Mouse (Mus musculus): ENCODE measurements around the gene Bcr. TPM values are rescaled to one million over a fixed set of nuclear protein-coding genes. Genes with fewer than 3 reads are reported as not detected.
A peak's percentile ranks its signal among the peaks of the same experiment; 100 is the strongest.

Gene Bcr
- polyA plus RNA-seq, 1 experiment from 2014 or later, result 11.2 TPM

- 0 out of 2 replicates have a peak, but pooled peaks have one; percentile 6 for ATAC-seq (ENCODE audit: low read depth)
These were observed 90.0 kb downstream of the Bcr start for GRCm38 (mm10) chr10:75150361-75150760.

DNA sequence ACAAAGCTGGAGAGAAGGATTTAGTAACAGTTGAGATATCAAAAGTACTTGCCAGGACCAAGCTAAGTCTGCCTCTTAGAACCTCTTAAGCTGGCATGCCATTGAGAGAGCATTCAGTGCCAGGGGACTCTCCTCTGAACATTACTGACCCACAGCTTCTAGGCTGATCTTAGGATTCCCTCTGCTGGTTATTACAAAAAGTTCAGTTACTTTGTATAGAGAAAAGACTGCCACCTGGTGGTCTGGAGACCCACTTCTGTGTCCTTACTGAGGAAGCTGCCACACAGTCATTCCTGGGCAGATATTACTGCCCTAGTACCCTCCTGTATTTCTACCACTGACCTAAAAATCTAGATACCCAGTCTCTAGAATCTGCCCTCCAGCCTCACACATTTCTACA lies 90.9 kb downstream of the Bcr start:
- ATAC-seq (ENCODE audit: low read depth), result peak; percentile 87
- H3K36me3 ChIP-seq (ENCODE audit: control insufficient read depth, insufficient read depth, low read length), result peaks cover 10% of the 10 kb centered on the region
- H3K4me3 ChIP-seq (ENCODE audit: low read length), result no peak overlapping the region
- no peak overlapping the region for H3K9ac ChIP-seq (ENCODE audit: low read length)
- no peaks in the 10 kb centered on the region for H3K27me3 ChIP-seq (ENCODE audit: control insufficient read depth, insufficient read depth, low read depth, low read length)
- H3K9me3 ChIP-seq (ENCODE audit: control insufficient read depth, low read length), result no peaks in the 10 kb centered on the region
- peaks cover 3% of the 10 kb centered on the region; the same call in 1 of the 2 replicates for H3K4me1 ChIP-seq (replicated peaks; ENCODE audit: control insufficient read depth, insufficient read depth, low read length)
- no peak overlapping the region for H3K4me2 ChIP-seq (ENCODE audit: low read depth, low read length)
- H3K27ac ChIP-seq (ENCODE audit: low read length), result no peak overlapping the region

More at GRCm38 (mm10) chr10:75150361-75150760, 90.0 kb downstream of the Bcr start:
- H3K9ac ChIP-seq (ENCODE audit: low read length), result no peak overlapping the region
- 69% methylated on average over 5 of the region's 5 CpGs for WGBS
- H3K9me3 ChIP-seq (ENCODE audit: control insufficient read depth, low read length), result no peaks in the 10 kb centered on the region
- H3K4me3 ChIP-seq (ENCODE audit: low read length), result no peak overlapping the region
- no peaks in the 10 kb centered on the region for H3K27me3 ChIP-seq (ENCODE audit: control insufficient read depth, insufficient read depth, low read depth, low read length)
- peaks cover 3% of the 10 kb centered on the region; the same call in 1 of the 2 replicates for H3K4me1 ChIP-seq (replicated peaks; ENCODE audit: control insufficient read depth, insufficient read depth, low read length)
- H3K27ac ChIP-seq (ENCODE audit: low read length), result no peak overlapping the region
- H3K36me3 ChIP-seq (ENCODE audit: control insufficient read depth, insufficient read depth, low read length), result peaks cover 9% of the 10 kb centered on the region
- no peak overlapping the region for H3K4me2 ChIP-seq (ENCODE audit: low read depth, low read length)

DNA sequence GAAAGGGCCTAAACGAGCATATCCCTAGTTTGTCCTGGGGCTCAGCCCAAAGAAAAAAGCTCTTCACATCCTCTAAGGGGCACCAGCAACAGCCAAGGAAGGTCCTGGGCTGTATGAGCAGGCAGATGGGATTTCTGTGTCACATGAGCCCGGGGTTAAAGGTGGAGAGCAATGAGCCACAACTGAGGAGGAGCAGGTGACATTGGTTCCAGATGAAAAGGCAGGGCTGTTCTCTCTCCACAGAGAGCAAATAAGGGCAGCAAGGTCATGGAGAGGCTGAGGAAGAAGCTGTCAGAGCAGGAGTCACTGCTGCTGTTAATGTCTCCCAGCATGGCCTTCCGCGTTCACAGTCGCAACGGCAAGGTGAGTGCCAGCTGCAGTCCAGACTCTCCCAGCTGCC lies 96.4 kb downstream of the Bcr start:
- no peaks in the 10 kb centered on the region for H3K27me3 ChIP-seq (ENCODE audit: control insufficient read depth, insufficient read depth, low read depth, low read length)
- no peak overlapping the region for H3K4me3 ChIP-seq (ENCODE audit: low read length)
- H3K4me1 ChIP-seq (replicated peaks; ENCODE audit: control insufficient read depth, insufficient read depth, low read length), result no peaks in the 10 kb centered on the region
- 78% methylated on average over 6 of the region's 6 CpGs for WGBS
- no peak overlapping the region for H3K27ac ChIP-seq (ENCODE audit: low read length)
- no peak overlapping the region for H3K9ac ChIP-seq (ENCODE audit: low read length)
- ATAC-seq (ENCODE audit: low read depth), result no peak
- peaks cover 20% of the 10 kb centered on the region for H3K36me3 ChIP-seq (ENCODE audit: control insufficient read depth, insufficient read depth, low read length)
- H3K9me3 ChIP-seq (ENCODE audit: control insufficient read depth, low read length), result no peaks in the 10 kb centered on the region
- no peak overlapping the region for H3K4me2 ChIP-seq (ENCODE audit: low read depth, low read length)

- Histone ChIP-seq H3K9me3 (ENCODE audit: control insufficient read depth, low read length) (no peaks in the 10 kb centered on the region), H3K27ac (ENCODE audit: low read length) (no peak overlapping the region), H3K4me1 (replicated peaks; ENCODE audit: control insufficient read depth, insufficient read depth, low read length) (no peaks in the 10 kb centered on the region), H3K4me2 (ENCODE audit: low read depth, low read length) (no peak overlapping the region), H3K27me3 (ENCODE audit: control insufficient read depth, insufficient read depth, low read depth, low read length) (no peaks in the 10 kb centered on the region), H3K36me3 (ENCODE audit: control insufficient read depth, insufficient read depth, low read length) (peaks cover 25% of the 10 kb centered on the region), H3K9ac (ENCODE audit: low read length) (no peak overlapping the region), H3K4me3 (ENCODE audit: low read length) (no peak overlapping the region)
- ATAC-seq (ENCODE audit: low read depth), result no peak
- 85% methylated on average over 8 of the region's 8 CpGs for WGBS
These were observed 97.3 kb downstream of the Bcr start for GRCm38 (mm10) chr10:75157713-75158112.

- WGBS, result 23% methylated on average over 1 of the region's 1 CpGs
- no peaks in the 10 kb centered on the region for H3K4me1 ChIP-seq (replicated peaks; ENCODE audit: control insufficient read depth, insufficient read depth, low read length)
- H3K36me3 ChIP-seq (ENCODE audit: control insufficient read depth, insufficient read depth, low read length), result peaks cover 31% of the 10 kb centered on the region
- no peaks in the 10 kb centered on the region for H3K9me3 ChIP-seq (ENCODE audit: control insufficient read depth, low read length)
- no peaks in the 10 kb centered on the region for H3K27me3 ChIP-seq (ENCODE audit: control insufficient read depth, insufficient read depth, low read depth, low read length)
- no peak overlapping the region for H3K9ac ChIP-seq (ENCODE audit: low read length)
- no peak overlapping the region for H3K27ac ChIP-seq (ENCODE audit: low read length)
- H3K4me3 ChIP-seq (ENCODE audit: low read length), result no peak overlapping the region
- H3K4me2 ChIP-seq (ENCODE audit: low read depth, low read length), result no peak overlapping the region
- ATAC-seq (ENCODE audit: low read depth), result no peak
These were observed 98.0 kb downstream of the Bcr start for GRCm38 (mm10) chr10:75158356-75158755.

- H3K27ac ChIP-seq (ENCODE audit: low read length), result no peak overlapping the region
- H3K9me3 ChIP-seq (ENCODE audit: control insufficient read depth, low read length), result no peaks in the 10 kb centered on the region
- WGBS, result 79% methylated on average over 10 of the region's 10 CpGs
- ATAC-seq (ENCODE audit: low read depth), result no peak
- H3K27me3 ChIP-seq (ENCODE audit: control insufficient read depth, insufficient read depth, low read depth, low read length), result no peaks in the 10 kb centered on the region
- no peak overlapping the region for H3K4me2 ChIP-seq (ENCODE audit: low read depth, low read length)
- no peaks in the 10 kb centered on the region for H3K4me1 ChIP-seq (replicated peaks; ENCODE audit: control insufficient read depth, insufficient read depth, low read length)
- H3K9ac ChIP-seq (ENCODE audit: low read length), result no peak overlapping the region
- no peak overlapping the region for H3K4me3 ChIP-seq (ENCODE audit: low read length)
- peaks cover 30% of the 10 kb centered on the region for H3K36me3 ChIP-seq (ENCODE audit: control insufficient read depth, insufficient read depth, low read length)
These were observed 99.9 kb downstream of the Bcr start for GRCm38 (mm10) chr10:75160171-75160900.

GRCm38 (mm10) chr10:75165825-75166481 lies 105.6 kb downstream of the Bcr start:
- 56% methylated on average over 10 of the region's 10 CpGs for WGBS
- no peaks in the 10 kb centered on the region for H3K27me3 ChIP-seq (ENCODE audit: control insufficient read depth, insufficient read depth, low read depth, low read length)
- no peak for ATAC-seq (ENCODE audit: low read depth)
- peaks cover 27% of the 10 kb centered on the region for H3K36me3 ChIP-seq (ENCODE audit: control insufficient read depth, insufficient read depth, low read length)
- H3K9ac ChIP-seq (ENCODE audit: low read length), result no peak overlapping the region
- H3K27ac ChIP-seq (ENCODE audit: low read length), result no peak overlapping the region
- H3K4me3 ChIP-seq (ENCODE audit: low read length), result no peak overlapping the region
- H3K4me2 ChIP-seq (ENCODE audit: low read depth, low read length), result no peak overlapping the region
- H3K4me1 ChIP-seq (replicated peaks; ENCODE audit: control insufficient read depth, insufficient read depth, low read length), result peaks cover 13% of the 10 kb centered on the region
- H3K9me3 ChIP-seq (ENCODE audit: control insufficient read depth, low read length), result no peaks in the 10 kb centered on the region

DNA sequence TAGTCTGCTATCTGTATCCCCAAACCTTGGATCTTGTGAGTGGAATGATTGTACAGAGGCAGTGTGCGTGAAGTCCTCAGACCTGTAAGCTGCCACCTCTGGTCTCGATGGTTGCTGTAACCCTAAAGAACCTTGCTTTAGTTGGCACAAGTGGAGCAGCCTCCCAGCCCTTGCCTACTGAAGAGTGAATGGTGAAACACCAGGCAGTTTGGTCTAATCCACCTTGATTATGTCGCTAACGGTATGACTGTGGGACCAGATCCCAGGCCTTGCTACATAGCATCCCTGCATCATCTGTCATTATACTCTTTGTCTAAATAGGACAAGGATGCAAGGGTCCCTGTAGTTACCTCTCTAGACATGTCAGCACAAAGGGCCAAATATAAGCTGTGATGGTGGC lies 106.2 kb downstream of the Bcr start:
- Histone ChIP-seq H3K9me3 (ENCODE audit: control insufficient read depth, low read length) (no peaks in the 10 kb centered on the region), H3K27ac (ENCODE audit: low read length) (no peak overlapping the region), H3K4me1 (replicated peaks; ENCODE audit: control insufficient read depth, insufficient read depth, low read length) (peaks cover 13% of the 10 kb centered on the region), H3K36me3 (ENCODE audit: control insufficient read depth, insufficient read depth, low read length) (peaks cover 27% of the 10 kb centered on the region), H3K27me3 (ENCODE audit: control insufficient read depth, insufficient read depth, low read depth, low read length) (no peaks in the 10 kb centered on the region), H3K4me2 (ENCODE audit: low read depth, low read length) (no peak overlapping the region), H3K9ac (ENCODE audit: low read length) (no peak overlapping the region), H3K4me3 (ENCODE audit: low read length) (no peak overlapping the region)
- no peak for ATAC-seq (ENCODE audit: low read depth)
- 85% methylated on average over 4 of the region's 4 CpGs for WGBS

GRCm38 (mm10) chr10:75170207-75170850 lies 109.9 kb downstream of the Bcr start:
- 42% methylated on average over 12 of the region's 12 CpGs for WGBS
- no peak overlapping the region for H3K4me3 ChIP-seq (ENCODE audit: low read length)
- H3K27me3 ChIP-seq (ENCODE audit: control insufficient read depth, insufficient read depth, low read depth, low read length), result no peaks in the 10 kb centered on the region
- peak overlapping the region; percentile 48; the same call in 1 of the 2 replicates for H3K27ac ChIP-seq (ENCODE audit: low read length)
- peaks cover 7% of the 10 kb centered on the region; the same call in 1 of the 2 replicates for H3K36me3 ChIP-seq (ENCODE audit: control insufficient read depth, insufficient read depth, low read length)
- peaks cover 16% of the 10 kb centered on the region for H3K4me1 ChIP-seq (replicated peaks; ENCODE audit: control insufficient read depth, insufficient read depth, low read length)
- H3K9me3 ChIP-seq (ENCODE audit: control insufficient read depth, low read length), result no peaks in the 10 kb centered on the region
- H3K9ac ChIP-seq (ENCODE audit: low read length), result no peak overlapping the region
- no peak overlapping the region for H3K4me2 ChIP-seq (ENCODE audit: low read depth, low read length)
- ATAC-seq (ENCODE audit: low read depth), result peak; percentile 82

Data from lung, embryonic 16.5 days (tissue).